Mouse (Mus musculus): ENCODE measurements at regions not wholly inside any gene's neighbourhood (a gene's known extent, or its start where the extent isn't known, plus 50 kb on each side); places are given as distances from the start of the nearest gene placed in this dataset.

DNA sequence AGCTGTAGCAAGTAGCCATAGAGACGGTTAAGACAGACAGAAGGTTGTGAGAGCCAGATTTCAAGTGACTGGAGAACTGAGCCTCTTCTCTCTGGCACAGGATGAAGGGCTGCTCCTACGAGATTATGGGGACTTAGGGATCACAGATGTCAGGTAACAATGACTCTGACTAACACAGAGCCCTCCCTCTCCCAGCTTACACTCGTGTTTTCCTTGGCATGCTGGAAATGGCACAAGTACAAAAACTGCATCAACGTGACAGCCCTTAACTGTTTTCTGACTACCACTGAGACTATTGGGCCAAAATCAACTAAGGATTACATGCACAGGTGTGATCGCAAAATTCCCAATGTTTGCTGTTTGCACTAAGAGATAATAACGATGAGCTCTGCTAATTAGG is 145.9 kb upstream of the Lrig1 start:
- no peak overlapping the region for H3K4me3 ChIP-seq (ENCODE audit: insufficient read depth, low read length)
- H3K27ac ChIP-seq (ENCODE audit: insufficient read depth, low read length), result no peak overlapping the region
- H3K4me1 ChIP-seq (ENCODE audit: control insufficient read depth, insufficient read depth, low read length), result no peaks in the 10 kb centered on the region
- no peak for TF ChIP-seq POLR2A (IDR thresholded peaks at IDR 0.05; ENCODE audit: extremely low read depth, insufficient read depth, low read length)
- no peak for TF ChIP-seq CTCF (IDR thresholded peaks at IDR 0.05; ENCODE audit: extremely low read depth, insufficient read depth, low read length)

DNA sequence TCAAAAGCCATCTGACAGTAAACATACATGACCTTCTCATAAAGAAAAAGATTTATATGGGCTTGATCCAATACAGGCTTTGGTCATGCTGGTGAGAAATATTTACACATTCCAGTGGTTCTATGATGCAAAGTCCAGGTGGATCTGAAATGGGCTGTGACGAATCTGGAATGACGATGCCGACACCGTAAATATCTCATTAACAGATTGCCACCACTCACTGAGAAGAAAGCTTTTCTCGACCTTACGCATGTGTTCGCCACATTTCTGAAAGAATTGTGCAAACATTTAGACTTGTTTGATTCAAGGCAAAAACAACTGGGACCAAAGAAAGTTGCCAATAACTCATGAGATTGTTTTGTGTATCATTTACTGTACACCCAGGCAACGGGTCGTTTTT is 142.9 kb upstream of the Lrig1 start:
- H3K4me1 ChIP-seq (ENCODE audit: control insufficient read depth, insufficient read depth, low read length), result no peaks in the 10 kb centered on the region
- no peak overlapping the region for H3K4me3 ChIP-seq (ENCODE audit: insufficient read depth, low read length)
- TF ChIP-seq CTCF (IDR thresholded peaks at IDR 0.05; ENCODE audit: extremely low read depth, insufficient read depth, low read length), result no peak
- TF ChIP-seq POLR2A (IDR thresholded peaks at IDR 0.05; ENCODE audit: extremely low read depth, insufficient read depth, low read length), result no peak
- no peak overlapping the region for H3K27ac ChIP-seq (ENCODE audit: insufficient read depth, low read length)

DNA sequence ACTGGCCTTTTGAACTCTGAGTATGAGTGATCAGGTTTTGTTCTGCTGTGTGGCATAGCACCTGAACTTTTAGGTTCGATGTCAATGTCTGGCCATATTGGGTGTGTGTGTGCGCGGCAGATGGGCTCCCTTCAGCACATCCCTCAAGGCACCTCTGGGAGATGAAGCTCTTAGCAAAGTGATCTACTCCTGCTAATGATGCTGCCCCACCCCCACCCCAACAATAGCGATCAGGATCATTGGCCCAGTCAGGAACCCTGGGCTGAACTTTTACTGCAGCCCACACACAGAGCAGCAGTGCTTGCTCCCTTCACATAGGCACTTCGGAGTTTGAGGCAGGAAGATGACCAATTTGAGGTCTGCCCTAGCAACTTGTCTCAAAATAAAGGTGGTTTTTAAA is 141.9 kb upstream of the Lrig1 start:
- H3K27ac ChIP-seq (ENCODE audit: insufficient read depth, low read length), result no peak overlapping the region
- H3K4me3 ChIP-seq (ENCODE audit: insufficient read depth, low read length), result no peak overlapping the region
- TF ChIP-seq POLR2A (IDR thresholded peaks at IDR 0.05; ENCODE audit: extremely low read depth, insufficient read depth, low read length), result no peak
- TF ChIP-seq CTCF (IDR thresholded peaks at IDR 0.05; ENCODE audit: extremely low read depth, insufficient read depth, low read length), result no peak
- H3K4me1 ChIP-seq (ENCODE audit: control insufficient read depth, insufficient read depth, low read length), result no peaks in the 10 kb centered on the region

DNA sequence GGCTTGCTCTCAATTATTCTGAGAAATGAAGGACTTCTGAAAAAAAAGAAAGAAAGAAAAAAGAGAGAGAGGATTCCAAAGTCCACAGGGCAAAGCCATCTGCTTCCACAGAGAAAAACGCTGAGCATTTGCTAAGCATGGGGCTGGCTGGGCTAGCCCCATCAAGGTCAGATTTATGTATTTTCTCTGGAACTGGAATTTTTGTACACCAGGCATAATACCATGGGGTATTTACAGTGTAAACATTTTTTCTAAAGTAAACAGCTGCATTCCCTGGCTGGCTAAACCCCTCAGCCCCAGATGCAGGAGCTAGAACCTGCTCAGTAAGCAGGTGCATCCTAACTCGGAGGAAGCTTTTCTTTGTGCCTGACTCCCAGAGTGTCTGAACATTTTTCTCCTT is 135.8 kb upstream of the Lrig1 start:
- no peak overlapping the region for H3K27ac ChIP-seq (ENCODE audit: insufficient read depth, low read length)
- no peak for TF ChIP-seq POLR2A (IDR thresholded peaks at IDR 0.05; ENCODE audit: extremely low read depth, insufficient read depth, low read length)
- no peak for TF ChIP-seq CTCF (IDR thresholded peaks at IDR 0.05; ENCODE audit: extremely low read depth, insufficient read depth, low read length)
- no peak overlapping the region for H3K4me3 ChIP-seq (ENCODE audit: insufficient read depth, low read length)
- H3K4me1 ChIP-seq (ENCODE audit: control insufficient read depth, insufficient read depth, low read length), result no peaks in the 10 kb centered on the region

DNA sequence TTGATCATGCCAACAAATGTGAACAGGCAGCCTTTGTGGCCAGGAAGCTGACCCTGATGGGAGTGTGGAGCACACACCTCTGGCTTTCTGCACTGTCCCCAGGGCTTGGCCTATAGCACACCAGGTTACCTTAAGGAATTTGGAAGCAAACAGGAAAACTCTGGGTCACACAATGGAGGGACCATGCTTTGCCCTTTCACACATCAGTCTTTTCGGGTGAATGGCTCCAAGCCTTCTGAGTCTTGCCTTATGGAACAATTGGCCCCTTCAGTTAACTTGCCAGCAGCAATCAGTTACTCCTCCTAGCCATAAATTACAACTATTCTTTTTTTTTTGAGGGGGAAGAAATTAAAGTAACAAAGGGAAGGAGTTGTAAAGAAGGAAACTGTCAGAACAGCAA is 134.6 kb upstream of the Lrig1 start:
- Histone ChIP-seq H3K4me3 (ENCODE audit: insufficient read depth, low read length) (no peak overlapping the region), H3K4me1 (ENCODE audit: control insufficient read depth, insufficient read depth, low read length) (no peaks in the 10 kb centered on the region), H3K27ac (ENCODE audit: insufficient read depth, low read length) (no peak overlapping the region)
- no peak for TF ChIP-seq CTCF (IDR thresholded peaks at IDR 0.05; ENCODE audit: extremely low read depth, insufficient read depth, low read length)
- no peak for TF ChIP-seq POLR2A (IDR thresholded peaks at IDR 0.05; ENCODE audit: extremely low read depth, insufficient read depth, low read length)

DNA sequence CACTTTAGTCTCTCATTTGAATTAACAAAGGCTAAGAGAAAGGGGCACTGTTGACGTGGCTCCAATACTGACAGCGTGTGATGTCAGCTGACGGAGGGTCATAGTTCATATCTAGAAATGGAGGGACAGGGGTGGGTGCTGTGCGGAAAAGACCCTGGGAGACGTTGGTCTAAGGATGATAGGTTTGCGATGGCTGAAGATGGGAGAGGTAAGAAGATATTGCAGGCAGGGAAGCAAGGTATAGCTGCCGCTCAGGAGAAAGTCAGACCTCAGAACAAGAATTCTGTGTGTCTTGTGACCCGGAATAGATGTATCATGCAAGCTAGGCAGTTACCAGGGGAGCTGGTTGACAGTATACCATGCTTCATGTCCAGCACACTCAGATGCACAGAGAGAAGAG is 130.8 kb upstream of the Lrig1 start:
- H3K4me3 ChIP-seq (ENCODE audit: insufficient read depth, low read length), result no peak overlapping the region
- no peak for TF ChIP-seq POLR2A (IDR thresholded peaks at IDR 0.05; ENCODE audit: extremely low read depth, insufficient read depth, low read length)
- TF ChIP-seq CTCF (IDR thresholded peaks at IDR 0.05; ENCODE audit: extremely low read depth, insufficient read depth, low read length), result no peak
- H3K27ac ChIP-seq (ENCODE audit: insufficient read depth, low read length), result no peak overlapping the region
- H3K4me1 ChIP-seq (ENCODE audit: control insufficient read depth, insufficient read depth, low read length), result no peaks in the 10 kb centered on the region

DNA sequence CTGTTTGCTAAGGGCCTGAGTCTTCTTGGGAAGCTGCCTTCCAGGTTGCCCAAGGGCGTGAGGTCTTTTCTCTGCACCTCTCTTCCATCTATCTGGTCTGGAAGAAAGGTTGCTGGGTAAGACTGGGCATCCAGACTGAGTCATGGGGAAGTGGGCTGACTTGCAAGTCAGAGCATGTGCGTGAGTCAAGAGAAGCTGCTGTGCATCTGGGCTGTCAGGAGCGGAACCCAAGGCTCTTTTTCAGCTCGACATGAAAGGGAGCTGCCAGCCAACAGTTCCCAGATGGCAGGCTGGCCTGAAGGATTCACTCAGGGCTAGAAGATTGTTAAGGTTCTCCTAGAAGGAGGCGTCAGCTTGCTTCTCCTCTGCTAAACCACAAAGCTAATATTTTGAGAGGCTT is 129.3 kb upstream of the Lrig1 start:
- no peak overlapping the region for H3K4me3 ChIP-seq (ENCODE audit: insufficient read depth, low read length)
- TF ChIP-seq POLR2A (IDR thresholded peaks at IDR 0.05; ENCODE audit: extremely low read depth, insufficient read depth, low read length) (no peak), CTCF (IDR thresholded peaks at IDR 0.05; ENCODE audit: extremely low read depth, insufficient read depth, low read length) (no peak)
- no peaks in the 10 kb centered on the region for H3K4me1 ChIP-seq (ENCODE audit: control insufficient read depth, insufficient read depth, low read length)
- no peak overlapping the region for H3K27ac ChIP-seq (ENCODE audit: insufficient read depth, low read length)

DNA sequence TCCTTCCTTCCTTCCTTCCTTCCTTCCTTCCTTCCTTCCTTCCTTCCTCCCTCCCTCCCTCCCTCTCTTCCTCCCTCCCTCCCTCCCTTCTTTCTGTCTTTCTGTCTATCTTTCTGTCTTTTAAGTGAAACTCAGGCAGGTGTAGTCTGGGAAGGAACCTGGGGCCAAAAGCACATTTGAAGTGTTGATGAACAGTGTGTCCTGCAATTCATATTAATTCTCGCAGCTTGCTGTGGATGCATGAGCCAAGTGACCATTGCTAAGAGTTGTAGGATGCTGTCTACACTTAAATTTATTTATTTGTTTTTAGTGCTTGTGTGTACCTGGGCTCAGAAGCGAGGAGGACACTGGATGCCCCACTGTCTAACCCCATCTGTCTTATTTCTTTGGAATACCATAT is 126.7 kb upstream of the Lrig1 start:
- Histone ChIP-seq H3K4me1 (ENCODE audit: control insufficient read depth, insufficient read depth, low read length) (no peaks in the 10 kb centered on the region), H3K4me3 (ENCODE audit: insufficient read depth, low read length) (no peak overlapping the region), H3K27ac (ENCODE audit: insufficient read depth, low read length) (no peak overlapping the region)
- no peak for TF ChIP-seq CTCF (IDR thresholded peaks at IDR 0.05; ENCODE audit: extremely low read depth, insufficient read depth, low read length)
- TF ChIP-seq POLR2A (IDR thresholded peaks at IDR 0.05; ENCODE audit: extremely low read depth, insufficient read depth, low read length), result no peak

DNA sequence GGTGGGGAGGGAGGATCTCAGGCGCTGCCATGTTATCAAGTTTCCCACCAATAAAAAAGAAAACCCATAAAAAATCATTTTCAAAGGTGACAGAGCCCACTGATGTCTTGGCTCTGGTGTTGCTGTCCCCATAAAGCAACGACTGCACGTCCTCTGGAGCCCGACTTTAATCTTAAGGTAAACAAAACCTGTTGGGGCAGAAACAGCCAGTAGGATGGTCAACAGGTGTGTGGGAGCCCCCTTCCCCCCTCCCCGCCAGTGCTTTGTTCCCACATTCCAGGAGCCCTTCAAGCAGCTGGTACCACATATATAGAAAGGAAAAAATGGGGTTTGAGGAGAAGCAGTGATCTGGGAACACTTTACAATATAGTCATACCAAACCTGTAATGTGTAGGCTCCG is 118.3 kb upstream of the Lrig1 start:
- TF ChIP-seq CTCF (IDR thresholded peaks at IDR 0.05; ENCODE audit: extremely low read depth, insufficient read depth, low read length), result no peak
- no peak for TF ChIP-seq POLR2A (IDR thresholded peaks at IDR 0.05; ENCODE audit: extremely low read depth, insufficient read depth, low read length)
- no peak overlapping the region for H3K4me3 ChIP-seq (ENCODE audit: insufficient read depth, low read length)
- H3K27ac ChIP-seq (ENCODE audit: insufficient read depth, low read length), result no peak overlapping the region
- H3K4me1 ChIP-seq (ENCODE audit: control insufficient read depth, insufficient read depth, low read length), result no peaks in the 10 kb centered on the region

DNA sequence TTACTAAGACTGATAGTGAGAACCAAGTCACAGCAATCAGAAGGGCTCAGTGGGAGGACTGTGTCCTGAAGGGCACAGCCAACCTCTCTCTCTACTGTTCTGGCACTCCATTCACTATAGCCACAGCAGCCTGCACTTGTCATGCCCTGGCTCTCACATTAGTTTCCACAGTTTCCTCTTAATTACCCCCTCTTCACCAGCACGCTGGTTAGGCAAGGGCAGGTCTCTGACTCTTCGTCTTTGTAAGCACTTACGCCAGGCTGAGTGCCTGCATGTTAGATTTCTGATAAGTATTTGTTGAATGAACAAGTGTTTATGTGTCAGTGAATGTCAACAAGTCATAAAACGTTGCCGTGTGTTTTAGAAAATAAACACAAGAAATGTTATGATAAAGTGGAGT is 116.2 kb upstream of the Lrig1 start:
- no peaks in the 10 kb centered on the region for H3K4me1 ChIP-seq (ENCODE audit: control insufficient read depth, insufficient read depth, low read length)
- H3K4me3 ChIP-seq (ENCODE audit: insufficient read depth, low read length), result no peak overlapping the region
- no peak for TF ChIP-seq POLR2A (IDR thresholded peaks at IDR 0.05; ENCODE audit: extremely low read depth, insufficient read depth, low read length)
- no peak for TF ChIP-seq CTCF (IDR thresholded peaks at IDR 0.05; ENCODE audit: extremely low read depth, insufficient read depth, low read length)
- no peak overlapping the region for H3K27ac ChIP-seq (ENCODE audit: insufficient read depth, low read length)

DNA sequence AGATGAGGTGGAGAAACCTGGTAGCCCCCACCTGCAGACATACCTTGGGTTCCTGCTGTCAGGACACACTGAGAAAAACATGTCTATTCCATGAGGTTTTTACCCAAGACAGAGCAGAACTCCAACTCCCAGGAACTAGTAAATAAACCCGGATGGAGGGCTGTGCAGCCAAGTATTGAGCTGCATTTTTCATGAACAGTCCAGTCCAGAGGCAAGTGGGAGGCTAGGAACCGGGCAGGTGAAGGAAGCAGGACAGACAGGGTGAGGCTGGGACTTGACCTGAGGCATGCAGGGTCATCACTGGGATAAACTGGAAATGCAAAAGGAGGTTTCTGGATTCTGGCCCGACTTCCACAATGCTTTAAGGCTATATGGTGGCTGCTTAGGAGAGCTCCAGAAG is 114.8 kb upstream of the Lrig1 start:
- Histone ChIP-seq H3K27ac (ENCODE audit: insufficient read depth, low read length) (no peak overlapping the region), H3K4me3 (ENCODE audit: insufficient read depth, low read length) (no peak overlapping the region), H3K4me1 (ENCODE audit: control insufficient read depth, insufficient read depth, low read length) (no peaks in the 10 kb centered on the region)
- no peak for TF ChIP-seq CTCF (IDR thresholded peaks at IDR 0.05; ENCODE audit: extremely low read depth, insufficient read depth, low read length)
- TF ChIP-seq POLR2A (IDR thresholded peaks at IDR 0.05; ENCODE audit: extremely low read depth, insufficient read depth, low read length), result no peak

Data from cortical plate, adult 2 months (tissue).